Mouse (Mus musculus): Measurements from ENCODE around the gene Bclaf3.
A peak's percentile ranks its signal among the peaks of the same experiment; 100 is the strongest.

Gene Bclaf3

DNA sequence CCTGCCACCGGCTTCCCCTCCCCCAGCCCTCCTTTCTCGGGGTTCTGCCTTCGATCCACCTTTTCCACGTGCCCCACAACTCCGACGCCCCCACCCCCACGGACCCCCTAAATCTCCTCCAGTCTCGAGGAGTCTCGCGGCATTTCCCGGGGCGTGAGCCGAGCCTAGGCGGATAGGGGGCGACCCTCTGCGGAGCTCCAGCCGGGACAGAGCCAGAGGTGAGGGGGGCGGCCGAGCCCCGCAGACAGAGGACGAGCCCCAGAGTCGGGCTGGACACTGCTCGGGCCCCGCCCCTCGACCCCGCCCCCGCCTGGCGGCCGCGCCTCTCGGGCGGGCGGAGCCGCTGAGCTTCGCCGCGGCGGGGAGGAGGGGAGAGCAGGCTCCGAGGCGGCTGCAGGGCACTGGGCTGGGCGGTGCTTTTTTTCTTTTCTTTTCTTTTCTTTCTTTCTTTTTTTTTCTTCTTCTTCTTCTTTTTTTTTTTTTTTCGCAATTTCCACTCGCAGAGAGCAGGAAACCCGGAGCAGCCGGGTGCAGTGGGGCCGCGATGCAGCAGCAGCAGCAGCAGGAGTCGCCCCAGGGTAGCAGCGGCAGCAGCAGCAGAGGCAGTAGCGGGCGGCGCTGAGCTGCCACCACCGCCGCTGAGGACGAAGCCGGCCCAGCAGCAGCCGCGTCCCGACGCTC is 100.6 kb downstream of the Bclaf3 start, which contains the start of gene Sh3kbp1:
Gene Sh3kbp1 (plus strand): TSS at position 366 of the 681 bp plus-strand sequence.
- peak; percentile 81 for DNase-seq (ENCODE audit: inconsistent ontology term)

GRCm38 (mm10) chrX:159627588-159628566 is 101.4 kb downstream of the Bclaf3 start:
- DNase-seq (ENCODE audit: inconsistent ontology term) = peak; percentile 56

DNA sequence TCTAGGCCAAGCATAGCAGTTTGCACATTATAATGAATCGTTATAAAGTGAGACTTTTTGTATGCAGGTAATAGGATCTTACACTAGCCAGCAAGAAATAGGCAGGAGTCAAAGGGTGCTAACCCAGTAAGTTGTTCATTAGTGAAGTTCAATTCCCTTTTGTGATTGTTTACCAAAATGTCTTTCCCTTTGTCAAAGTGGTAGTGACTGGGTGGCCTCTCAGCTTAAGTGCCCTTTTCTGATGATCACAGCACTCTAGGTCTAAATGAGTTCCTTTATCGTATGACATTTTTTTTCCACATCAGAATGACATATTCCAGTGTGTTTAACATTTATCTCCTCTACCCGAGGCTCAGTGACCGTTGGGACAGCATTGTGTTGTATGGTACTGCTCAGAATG is 102.1 kb downstream of the Bclaf3 start:
- DNase-seq (ENCODE audit: inconsistent ontology term) = no peak

- DNase-seq (ENCODE audit: inconsistent ontology term) = no peak
Measured at GRCm38 (mm10) chrX:159629203-159629602, 102.7 kb downstream of the Bclaf3 start.

DNA sequence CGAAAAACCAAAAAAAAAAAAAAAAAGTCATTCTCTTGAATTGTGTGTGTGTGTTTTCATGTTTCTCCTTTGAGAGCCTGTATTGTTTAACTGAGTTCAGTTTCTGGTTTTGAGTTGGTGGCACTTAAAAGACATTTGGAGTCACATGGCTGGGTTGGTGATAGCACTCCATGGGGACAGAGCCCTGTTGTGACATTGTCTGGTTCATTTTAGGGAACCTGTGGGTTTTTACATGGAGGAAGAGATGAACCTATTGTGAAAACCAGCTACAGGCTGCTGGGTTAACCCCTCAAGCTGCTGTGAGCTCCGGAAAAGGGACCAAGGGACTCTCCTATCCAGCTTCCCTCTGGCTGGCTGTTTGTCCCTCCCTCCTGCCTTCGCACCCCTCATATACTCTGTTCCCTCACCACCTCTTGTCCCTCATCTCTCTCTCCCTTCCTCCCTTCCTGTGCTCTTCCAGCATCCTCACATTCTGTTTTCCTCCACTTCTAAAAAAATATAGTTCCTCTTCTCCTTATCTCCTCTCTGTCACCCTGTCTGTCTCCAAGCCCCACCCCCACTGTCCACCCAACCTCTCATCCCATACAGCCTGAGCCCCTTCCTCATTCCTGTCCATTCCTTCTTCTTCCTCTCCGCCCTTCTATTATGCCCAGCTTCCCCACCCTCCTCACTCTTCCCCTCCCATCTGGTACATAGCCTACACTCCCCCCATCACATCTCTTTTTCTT is 112.2 kb downstream of the Bclaf3 start:
- no peak for DNase-seq (ENCODE audit: inconsistent ontology term)

DNA sequence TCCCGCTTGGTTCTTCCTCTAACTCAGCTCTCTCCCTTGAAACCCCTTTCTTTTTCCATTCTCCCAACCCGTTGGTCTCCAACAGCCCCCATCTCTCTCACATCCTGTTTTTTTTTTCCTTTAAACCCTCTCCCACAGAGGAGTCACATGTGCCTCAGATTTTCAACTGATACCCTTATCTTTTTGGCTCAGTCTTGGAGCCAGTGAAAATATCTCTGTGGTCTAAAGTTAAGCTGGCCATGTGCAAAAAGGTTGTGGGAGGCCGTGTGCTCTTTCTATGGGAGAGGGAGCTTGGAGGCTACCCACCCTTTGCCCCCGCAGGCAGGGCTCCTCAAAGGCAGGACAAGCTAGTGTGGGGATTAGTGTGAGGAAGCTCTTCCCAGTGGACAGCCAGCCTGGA is 113.5 kb downstream of the Bclaf3 start:
- DNase-seq (ENCODE audit: inconsistent ontology term) = no peak

Data from Muller cell, postnatal 12 days (primary cell).